Mouse (Mus musculus): ENCODE data around the gene Il4ra.

DNA sequence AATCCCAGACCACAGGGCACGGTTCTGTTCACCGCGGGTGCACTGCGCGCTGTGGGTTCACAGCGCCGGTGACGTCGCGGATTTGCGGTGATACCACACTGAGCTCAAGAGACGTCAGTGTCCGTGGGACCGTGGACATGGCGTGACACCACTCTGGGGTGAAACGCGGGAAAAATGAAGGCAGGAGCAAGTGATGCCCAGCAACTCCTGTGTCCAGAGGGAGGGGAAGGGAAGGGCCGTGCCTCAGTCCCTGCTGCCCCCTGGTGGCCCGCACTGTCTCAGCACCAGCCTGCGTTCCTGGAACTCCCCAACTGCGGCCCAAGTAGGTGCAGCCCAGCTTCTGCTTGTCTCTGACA is 29.4 kb downstream of the Il4ra start:
- peak; percentile 99 for TF ChIP-seq CTCF (IDR thresholded peaks at IDR 0.05; ENCODE audit: low read depth)
- TF ChIP-seq EP300 (IDR thresholded peaks at IDR 0.05; ENCODE audit: low read depth) = no peak

All from liver, embryonic 14.5 days (tissue).